In genomic region chr6:47191940-47192339, GRCm38 (mm10) we compare ENCODE assay signal across 8 mouse cellular contexts.
DNase-seq lines count a peak whose midpoint lies in the region; ATAC-seq and TF ChIP-seq lines count a peak whose summit lies in the region.

No protein-coding gene starts in this region.

- 88% methylated on average over 10 of the region's 10 CpGs for WGBS in forebrain, embryonic 10.5 days
- 84% methylated on average over 10 of the region's 10 CpGs for WGBS in forebrain, embryonic 15.5 days
- 79% methylated on average over 10 of the region's 10 CpGs for WGBS in kidney, postnatal 0 days

- H3K4me3 ChIP-seq in forebrain, embryonic 10.5 days = no peak overlapping the region
- H3K4me3 ChIP-seq in forebrain, embryonic 15.5 days = no peak overlapping the region
- H3K4me3 ChIP-seq in kidney, postnatal 0 days (replicated peaks; ENCODE audit: low read depth, low read length) = 0 out of 2 replicates have a peak overlapping the region, but pooled peaks have one; percentile 11
- peak overlapping the region; percentile 60 for H3K4me3 ChIP-seq in erythroblast, embryonic 14.5 days (replicated peaks)

- peak overlapping the region; percentile 58 for H3K27ac ChIP-seq in forebrain, embryonic 10.5 days
- H3K27ac ChIP-seq in forebrain, embryonic 15.5 days (replicated peaks) = no peak overlapping the region
- H3K27ac ChIP-seq in kidney, postnatal 0 days = no peak overlapping the region

- no peak for TF ChIP-seq CTCF in kidney, postnatal 0 days (IDR thresholded peaks at IDR 0.05; ENCODE audit: low read depth)

- H3K4me2 ChIP-seq in forebrain, embryonic 15.5 days (replicated peaks) = no peak overlapping the region
- H3K4me2 ChIP-seq in kidney, postnatal 0 days (ENCODE audit: low read length) = peak overlapping the region; percentile 45

- H3K4me1 ChIP-seq in forebrain, embryonic 10.5 days = peaks cover 15% of the 10 kb centered on the region
- no peaks in the 10 kb centered on the region for H3K4me1 ChIP-seq in forebrain, embryonic 15.5 days
- H3K4me1 ChIP-seq in kidney, postnatal 0 days (replicated peaks; ENCODE audit: insufficient read depth, low read length) = no peaks in the 10 kb centered on the region
- H3K4me1 ChIP-seq in erythroblast, embryonic 14.5 days (ENCODE audit: control insufficient read depth) = peaks cover 20% of the 10 kb centered on the region

- no peaks in the 10 kb centered on the region for H3K9me3 ChIP-seq in forebrain, embryonic 10.5 days
- H3K9me3 ChIP-seq in forebrain, embryonic 15.5 days = no peaks in the 10 kb centered on the region
- no peaks in the 10 kb centered on the region for H3K9me3 ChIP-seq in kidney, postnatal 0 days (replicated peaks; ENCODE audit: low read length)
- no peaks in the 10 kb centered on the region for H3K9me3 ChIP-seq in erythroblast, embryonic 14.5 days (ENCODE audit: control insufficient read depth, low read length)

- no peak for ATAC-seq in forebrain, embryonic 15.5 days (replicated peaks)
- ATAC-seq in kidney, postnatal 0 days (replicated peaks; ENCODE audit: low FRiP score, low read depth) = no peak
- peak; percentile 76 for ATAC-seq in megakaryocyte progenitor cell, adult 5-6 weeks (replicated peaks; ENCODE audit: poor library complexity)

- H3K27me3 ChIP-seq in forebrain, embryonic 10.5 days (ENCODE audit: poor library complexity, severe bottlenecking) = no peaks in the 10 kb centered on the region
- H3K27me3 ChIP-seq in forebrain, embryonic 15.5 days = no peaks in the 10 kb centered on the region
- no peaks in the 10 kb centered on the region for H3K27me3 ChIP-seq in kidney, postnatal 0 days (ENCODE audit: insufficient read depth, low read length)
- peaks cover 8% of the 10 kb centered on the region for H3K27me3 ChIP-seq in erythroblast, embryonic 14.5 days (ENCODE audit: control insufficient read depth)

- DNase-seq in forebrain, embryonic 10.5 days (ENCODE audit: extremely low spot score, low spot score) = no peak
- no peak for DNase-seq in kidney, postnatal 0 days (ENCODE audit: low spot score)
- no peak for DNase-seq in kidney, adult 8-10 months
- no peak for DNase-seq in gastrocnemius, adult 18-20 months (ENCODE audit: low spot score)
- no peak for DNase-seq in cerebellum, adult 18-20 months

- H3K36me3 ChIP-seq in forebrain, embryonic 10.5 days (replicated peaks) = no peaks in the 10 kb centered on the region
- H3K36me3 ChIP-seq in forebrain, embryonic 15.5 days = no peaks in the 10 kb centered on the region
- no peaks in the 10 kb centered on the region for H3K36me3 ChIP-seq in kidney, postnatal 0 days (ENCODE audit: insufficient read depth, low read length)
- no peaks in the 10 kb centered on the region for H3K36me3 ChIP-seq in erythroblast, embryonic 14.5 days (ENCODE audit: control insufficient read depth)

- no peak overlapping the region for H3K9ac ChIP-seq in forebrain, embryonic 15.5 days (replicated peaks)
- no peak overlapping the region for H3K9ac ChIP-seq in kidney, postnatal 0 days (ENCODE audit: low read depth, low read length)

Comparison
In these comparisons a context has a peak if more than half of its experiments do, and no peak if none do; other contexts are left out.
1. H3K4me3 ChIP-seq: peak in kidney, postnatal 0 days (single experiment) and erythroblast, embryonic 14.5 days (single experiment); none in forebrain, embryonic 10.5 days (single experiment) and forebrain, embryonic 15.5 days (single experiment).